Mouse (Mus musculus) left cerebral cortex, postnatal 36 days (tissue): Measurements from ENCODE around the gene Aldh9a1. TPM values are rescaled to one million over a fixed set of nuclear protein-coding genes. Genes with fewer than 3 reads are reported as not detected.

ENCODE experiments used
- DNase-seq, 2 experiments: peaks; one replicate each; pipeline ENCODE4 v3.0.0; 2021 to 2022; ENCODE audit warnings: low spot score in 2 of 2, mixed read lengths in 1 of 2
- intact Hi-C: fragments of 180-260 bp; cut with DNase I; formaldehyde crosslinking; loops from one replicate; pipeline ENCODE4 v1.15.1; 2025
- total RNA-seq, 2 experiments: library from RNA; stranded (reverse); gene quantifications; 2 replicates each; pipeline ENCODE4 v1.2.3; 2021

Aldh9a1 gene
- total RNA-seq, 2 experiments from 2014 or later = 16.6 TPM

DNA sequence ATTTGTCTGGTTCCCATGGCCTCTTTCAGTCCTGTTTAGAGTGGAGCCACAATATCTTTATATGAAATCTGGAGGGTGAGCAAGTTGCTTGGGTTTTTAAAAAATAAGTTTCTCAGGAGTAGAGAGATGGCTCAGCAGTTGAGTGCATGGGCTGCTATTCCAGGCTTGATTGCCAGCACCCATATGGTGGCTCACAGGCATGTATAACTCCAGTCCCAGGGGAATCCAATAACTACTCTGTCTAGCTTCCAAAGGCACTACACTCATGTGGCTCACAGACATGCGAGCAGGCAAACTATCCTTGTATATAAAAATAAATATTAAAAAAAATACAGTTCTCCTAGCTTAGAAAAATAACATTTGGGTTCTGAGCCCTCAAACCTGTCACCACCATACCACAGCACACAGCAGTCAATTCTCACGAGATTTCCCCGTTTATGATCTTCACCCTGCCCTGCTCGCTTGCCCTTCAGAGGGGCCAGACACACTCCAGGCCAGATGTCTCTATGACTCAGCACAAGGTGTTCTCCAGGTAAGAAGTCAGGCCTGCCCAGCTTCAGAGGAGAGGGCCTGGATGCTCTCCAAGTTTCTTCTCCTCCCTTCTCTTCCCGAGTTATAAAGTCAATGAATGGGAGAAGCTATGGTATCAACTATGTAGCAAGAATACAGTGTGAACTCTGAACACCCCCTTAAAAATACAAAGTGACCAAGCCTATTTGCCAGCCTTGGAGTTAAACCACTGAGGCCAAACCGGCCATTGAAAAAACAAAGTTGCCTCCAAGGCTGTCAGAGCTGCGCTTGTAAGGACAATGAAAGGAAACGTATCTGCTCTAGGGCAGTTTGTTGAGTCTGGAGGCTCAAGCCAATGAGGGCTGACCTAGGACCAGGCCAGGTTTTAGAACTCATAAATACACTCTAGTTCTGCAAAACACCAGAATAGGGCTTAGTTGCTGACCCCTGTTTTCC lies 31.5 kb downstream of the Aldh9a1 start:
- no peak for DNase-seq
- intact Hi-C loops = no loop called here

DNA sequence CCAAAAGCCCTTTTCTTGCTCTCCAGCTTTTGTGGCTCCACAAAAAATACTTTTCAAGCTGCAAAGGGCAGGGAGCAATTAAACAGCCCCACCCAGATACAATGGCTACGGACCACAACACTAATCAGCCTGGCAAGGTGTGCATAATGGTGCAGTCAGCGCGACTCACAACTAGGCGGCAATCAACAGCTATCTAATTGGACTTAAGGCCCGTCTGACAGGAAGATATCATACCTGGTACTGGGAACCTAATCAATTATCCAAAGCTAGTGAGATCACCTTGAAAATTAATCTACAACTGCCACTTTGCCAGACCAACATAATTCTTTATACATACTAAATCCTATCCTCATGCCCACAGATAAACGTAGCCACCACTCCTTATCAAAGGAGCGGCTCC lies 32.5 kb downstream of the Aldh9a1 start:
- intact Hi-C loops = no loop called here
- DNase-seq = no peak

DNA sequence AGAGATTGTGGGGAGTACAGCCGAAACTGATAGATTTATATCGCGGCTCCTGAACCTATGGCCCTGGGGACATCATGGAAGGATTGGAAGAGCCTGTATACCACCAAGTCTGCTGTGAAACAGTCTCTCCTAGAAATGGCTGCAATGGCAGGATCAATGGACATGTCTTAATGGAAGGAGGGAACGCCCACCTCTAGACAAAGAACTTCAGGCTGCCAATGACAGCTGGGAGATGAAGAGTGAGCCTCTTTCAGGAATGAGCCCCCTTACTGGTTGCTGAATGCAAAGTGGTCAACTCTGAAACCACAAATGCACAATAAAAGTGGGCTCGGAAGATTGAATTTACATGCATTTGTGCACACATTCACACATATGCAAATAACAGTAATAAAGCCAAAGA lies 33.0 kb downstream of the Aldh9a1 start:
- DNase-seq = no peak
- intact Hi-C loops = no loop called here

DNA sequence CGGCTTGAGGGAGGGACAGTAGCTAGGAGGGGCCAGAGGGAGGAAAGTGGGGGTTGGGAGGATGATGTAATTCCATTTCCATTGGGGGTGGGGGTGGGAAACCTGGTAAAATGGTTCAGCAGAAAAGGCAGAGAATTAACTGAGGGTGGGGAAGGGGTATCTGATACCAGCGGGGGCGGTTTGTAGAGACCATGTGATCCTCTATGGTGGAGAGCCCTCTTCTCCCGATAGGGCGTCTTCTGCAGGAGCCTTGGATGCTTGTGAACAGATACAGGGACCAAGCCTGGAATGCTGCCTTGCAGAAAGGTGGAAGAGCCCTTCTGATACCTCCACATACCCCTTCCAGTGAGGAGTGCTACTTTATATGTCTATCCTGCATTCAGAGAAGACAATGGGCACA lies 33.4 kb downstream of the Aldh9a1 start:
- DNase-seq = no peak
- intact Hi-C loops = no loop called here

DNA sequence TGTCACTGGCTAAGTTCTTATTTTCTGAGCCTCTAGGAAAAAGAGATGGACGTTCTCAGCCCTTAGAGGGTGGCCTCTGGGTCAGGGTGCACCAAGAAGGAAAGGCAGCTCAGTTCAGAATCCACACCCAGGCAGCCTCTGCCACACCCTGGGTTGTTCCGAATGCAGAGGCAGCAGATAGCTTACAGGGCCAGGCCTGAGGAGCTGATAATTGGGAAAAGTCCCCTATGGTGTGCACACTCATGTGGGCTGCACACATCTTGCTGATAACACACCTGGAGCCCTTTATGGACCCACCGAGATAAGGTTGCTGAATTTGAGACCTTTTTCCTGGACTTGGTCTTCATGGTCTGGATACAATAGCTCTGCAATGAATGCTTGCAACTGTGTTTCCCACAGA lies 34.4 kb downstream of the Aldh9a1 start:
- DNase-seq = no peak

DNA sequence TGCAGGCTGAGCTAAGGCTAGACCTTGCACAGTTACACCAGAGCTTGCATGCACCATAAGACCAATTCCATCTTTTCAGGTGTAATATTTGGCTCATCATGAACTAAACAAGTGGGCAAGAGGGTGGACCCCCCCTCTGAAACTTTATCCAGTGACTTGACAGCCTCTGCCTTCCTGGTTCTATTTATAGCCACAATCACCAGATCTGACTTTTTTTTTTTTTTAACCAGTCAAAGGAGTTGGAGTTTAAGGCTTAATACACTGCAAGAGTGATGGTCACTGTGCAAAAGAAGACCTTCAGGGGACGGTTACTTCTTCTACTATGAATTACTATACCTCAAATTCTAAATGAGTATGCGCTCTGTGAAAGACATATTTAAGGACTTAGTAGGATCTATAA lies 35.4 kb downstream of the Aldh9a1 start:
- DNase-seq = no peak
- intact Hi-C loops = no loop called here

More for the DNA sequence above, 34.4 kb downstream of the Aldh9a1 start:
- intact Hi-C loops = no loop called here

DNA sequence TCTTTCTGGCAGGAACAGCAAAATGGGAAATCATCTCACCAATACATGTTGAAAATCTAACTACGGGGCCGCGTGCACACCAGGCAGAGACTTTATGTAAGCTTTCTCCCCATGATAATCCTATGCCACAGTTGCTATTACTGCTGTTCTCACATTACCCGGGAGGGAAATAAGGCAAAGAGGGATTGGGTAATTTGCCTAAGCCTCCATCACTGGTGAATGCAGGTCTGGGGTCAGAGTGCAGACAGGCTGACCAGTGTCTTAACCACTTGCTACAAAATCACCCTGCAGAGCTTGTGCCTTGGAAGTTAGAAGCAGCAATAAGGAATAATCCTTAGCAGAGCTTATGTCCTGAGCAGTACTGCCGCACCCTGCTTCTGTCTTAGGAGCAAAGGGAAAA lies 35.8 kb downstream of the Aldh9a1 start:
- intact Hi-C loops = no loop called here
- no peak for DNase-seq

DNA sequence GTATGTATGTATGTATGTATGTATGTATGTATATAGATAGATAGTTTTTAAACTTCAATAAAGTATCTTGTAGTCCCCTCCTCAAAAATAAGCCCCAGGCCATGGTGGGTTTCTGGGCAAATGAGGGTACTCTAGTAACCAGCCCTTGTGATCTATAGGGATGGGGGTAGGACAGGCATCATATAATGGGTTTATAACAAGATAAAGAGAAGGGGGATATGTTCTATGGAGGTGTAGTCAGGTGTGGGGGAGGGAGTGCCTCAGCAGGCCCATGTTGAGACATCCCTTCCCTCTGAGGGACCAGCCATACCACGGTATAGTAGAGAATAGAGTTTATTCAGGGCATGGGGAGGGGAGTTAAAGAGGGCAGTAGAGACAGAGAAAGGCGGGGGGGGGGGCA lies 36.7 kb downstream of the Aldh9a1 start:
- intact Hi-C loops = no loop called here
- no peak for DNase-seq

DNA sequence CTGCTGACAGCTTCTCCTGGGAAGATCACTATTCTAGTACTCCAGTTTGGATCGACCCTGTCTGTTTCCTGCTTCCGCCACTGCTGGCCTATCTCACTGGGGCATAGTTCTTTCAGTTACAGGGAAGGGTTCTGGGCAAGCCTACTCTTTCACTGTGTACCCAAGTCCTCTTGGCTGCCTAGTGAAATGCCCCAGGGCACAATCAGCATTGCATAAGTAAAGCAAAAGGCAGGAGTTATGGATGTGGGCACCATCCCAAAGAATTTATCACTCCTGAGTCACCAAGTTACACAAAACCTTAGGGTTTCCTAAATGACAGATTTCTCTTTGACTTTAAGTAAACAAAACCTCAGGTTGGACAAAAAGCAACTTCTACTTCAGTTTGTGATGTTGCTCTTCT lies 37.5 kb downstream of the Aldh9a1 start:
- no peak for DNase-seq
- intact Hi-C loops = no loop called here

DNA sequence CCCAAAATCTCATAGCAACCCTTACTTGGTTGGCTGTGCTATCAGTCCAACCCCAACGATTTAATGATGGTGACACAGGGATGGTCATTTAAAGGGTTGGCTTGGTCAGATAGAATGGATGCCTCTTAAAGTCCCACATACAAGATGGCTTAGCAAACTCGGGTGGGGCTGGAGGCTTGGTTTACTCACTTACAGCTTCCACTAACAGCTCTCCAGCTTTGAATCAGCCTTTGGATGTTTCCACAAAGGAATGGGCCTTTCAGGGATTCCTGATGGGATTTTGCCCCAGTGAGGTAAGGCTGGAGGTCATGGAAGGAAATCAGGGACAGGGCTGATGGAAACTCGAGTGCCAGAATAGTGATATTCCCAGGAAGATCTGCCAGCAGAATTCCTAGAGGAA lies 38.0 kb downstream of the Aldh9a1 start:
- no peak for DNase-seq
- intact Hi-C loops = no loop called here

DNA sequence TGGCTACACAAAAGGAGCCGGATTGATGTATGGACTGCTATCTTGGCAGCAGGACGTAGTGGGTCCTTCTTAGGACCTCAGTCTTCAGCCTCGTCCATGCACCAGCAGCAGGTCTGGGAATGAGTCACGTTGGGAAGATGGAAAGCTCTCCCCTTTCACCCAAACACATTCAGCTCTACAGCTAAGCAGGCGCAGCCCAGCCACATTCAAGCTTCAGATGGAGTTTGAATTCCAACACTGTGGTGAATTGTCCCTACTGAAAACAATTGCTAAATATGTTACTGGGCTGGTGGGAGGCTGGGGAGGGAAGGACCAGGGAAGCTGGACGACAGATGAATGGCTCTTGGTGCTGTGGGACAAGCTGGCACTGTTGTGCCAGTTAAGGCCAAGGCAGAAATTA lies 38.8 kb downstream of the Aldh9a1 start:
- no peak for DNase-seq
- intact Hi-C loops = no loop called here

DNA sequence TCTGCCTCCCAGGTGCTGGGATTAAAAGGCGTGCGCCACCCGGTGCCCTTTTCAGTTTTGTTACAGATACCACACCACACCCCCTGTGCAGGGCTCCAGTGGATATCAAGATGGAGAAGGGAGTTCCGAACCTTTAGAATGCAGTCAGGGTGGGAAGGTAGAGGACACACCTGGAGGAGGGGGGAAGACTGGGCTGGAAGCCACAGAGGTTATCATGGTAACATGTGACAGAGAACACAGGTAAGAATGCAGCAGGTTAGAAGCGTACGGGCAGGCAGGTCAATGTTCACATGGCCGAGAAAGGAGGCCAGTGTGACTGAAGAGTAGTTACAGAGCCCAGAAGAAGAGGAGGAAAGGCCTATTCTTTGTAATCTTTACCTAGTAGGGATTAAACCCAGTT lies 39.8 kb downstream of the Aldh9a1 start:
- intact Hi-C loops = no loop called here
- no peak for DNase-seq

DNA sequence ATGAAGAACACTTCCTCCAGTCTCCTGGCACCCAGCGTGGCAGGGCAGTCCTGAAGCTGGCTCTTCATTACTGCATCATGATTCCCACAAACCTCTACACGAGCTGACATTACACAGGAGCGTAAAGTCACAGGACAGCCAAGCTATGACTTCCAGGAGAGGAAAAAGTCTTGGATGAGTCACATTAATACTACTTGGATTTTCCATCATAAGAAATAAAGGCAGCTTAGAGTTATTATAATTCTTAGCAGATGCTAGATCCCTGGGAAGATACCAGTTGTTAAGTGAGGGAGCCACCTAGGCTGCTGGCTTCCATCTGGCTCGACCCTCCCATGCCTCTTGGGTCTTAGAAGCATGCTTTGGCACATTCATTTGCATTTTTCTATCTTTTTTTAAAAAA lies 40.6 kb downstream of the Aldh9a1 start:
- intact Hi-C loops = no loop called here
- no peak for DNase-seq

DNA sequence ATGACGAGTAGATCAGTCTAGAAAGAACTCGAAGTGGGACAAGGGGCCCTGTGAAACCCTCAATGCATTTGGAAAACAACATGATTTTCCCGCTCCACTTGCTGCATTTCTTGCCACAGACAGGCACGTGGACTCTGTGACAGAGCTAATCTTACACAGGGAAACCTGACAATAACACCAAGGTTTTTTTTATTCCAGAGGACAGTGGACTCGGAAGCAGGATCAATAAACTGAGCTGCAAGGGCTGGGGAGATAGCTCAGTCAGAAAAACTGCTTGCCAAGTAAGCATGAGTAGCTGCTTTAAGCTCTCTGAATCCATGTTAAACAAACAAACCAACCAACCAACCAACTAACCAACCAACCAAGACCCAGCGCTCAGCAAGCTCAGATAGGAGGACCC lies 41.5 kb downstream of the Aldh9a1 start:
- no peak for DNase-seq
- intact Hi-C loops = no loop called here

DNA sequence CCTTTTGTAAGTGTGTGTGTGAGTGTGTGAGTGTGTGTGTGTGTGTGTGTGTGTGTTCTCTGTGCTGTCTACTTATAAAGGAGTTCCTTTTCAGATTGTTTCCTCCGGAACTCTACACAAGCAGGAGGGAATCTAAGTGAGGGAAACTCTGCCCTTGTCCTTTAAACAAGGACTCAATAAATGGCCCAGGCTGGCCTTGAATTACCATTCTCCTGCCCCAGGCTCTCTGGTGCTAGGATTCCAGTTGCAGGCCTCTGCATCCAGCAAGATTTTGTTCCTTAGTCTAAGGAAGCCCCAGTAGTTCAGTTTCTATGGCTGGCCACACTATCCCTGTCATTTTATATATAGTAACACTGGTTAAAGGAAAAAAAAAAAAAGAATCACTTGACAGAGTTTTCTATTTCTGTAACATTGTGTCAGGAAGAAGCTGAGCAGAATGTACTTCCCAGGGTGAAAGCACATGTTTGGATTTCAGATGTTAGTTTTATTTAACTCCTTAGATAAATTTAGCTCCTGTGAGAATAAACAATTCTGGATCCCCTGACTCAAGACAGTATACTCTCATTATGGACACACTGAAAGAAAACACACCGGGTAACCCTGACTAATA lies 42.3 kb downstream of the Aldh9a1 start:
- intact Hi-C loops = no loop called here
- no peak for DNase-seq

DNA sequence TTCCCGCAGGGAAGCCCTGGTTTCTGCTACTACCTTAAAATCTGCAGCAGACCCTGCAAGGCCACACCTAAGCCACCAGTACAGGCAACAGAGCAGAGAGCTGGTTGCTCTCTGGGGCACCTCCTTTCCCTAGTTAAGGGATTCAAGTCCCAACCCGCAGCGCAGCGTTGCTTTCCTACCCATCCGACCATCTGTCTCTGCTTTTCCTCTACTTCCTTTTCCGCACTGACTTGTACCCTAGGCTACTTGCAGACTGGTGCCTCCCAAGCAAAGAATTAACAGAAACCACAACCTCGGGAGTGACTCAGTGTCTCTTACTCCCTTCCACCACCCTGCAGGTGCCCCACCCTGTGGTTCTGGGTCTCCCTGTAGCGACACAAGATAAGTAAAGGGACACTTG lies 42.9 kb downstream of the Aldh9a1 start:
- peak; percentile 27 to 40 for DNase-seq
- intact Hi-C loops = no loop called here

DNA sequence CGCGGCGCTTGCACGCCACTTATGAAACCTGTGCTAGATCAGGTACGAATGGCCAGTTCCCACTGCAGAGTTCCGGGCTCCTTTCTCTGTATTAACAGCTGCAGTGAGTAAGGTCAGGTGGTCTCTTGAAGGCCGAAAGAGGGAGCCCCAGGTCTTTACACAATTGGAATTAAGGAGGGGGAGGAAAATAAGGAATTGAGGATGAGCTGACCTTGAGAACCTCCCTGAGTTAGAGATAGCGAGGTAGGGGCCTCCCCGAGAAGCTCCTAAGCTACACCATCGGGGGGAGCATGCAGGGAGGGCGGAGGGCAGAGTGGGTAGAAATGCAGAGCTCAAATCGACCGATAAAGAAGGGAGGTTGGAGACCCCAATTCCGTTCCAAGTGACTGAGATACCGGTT lies 43.5 kb downstream of the Aldh9a1 start:
- intact Hi-C loops = no loop called here
- DNase-seq = peak in 1 of 2 experiments; percentile 18

DNA sequence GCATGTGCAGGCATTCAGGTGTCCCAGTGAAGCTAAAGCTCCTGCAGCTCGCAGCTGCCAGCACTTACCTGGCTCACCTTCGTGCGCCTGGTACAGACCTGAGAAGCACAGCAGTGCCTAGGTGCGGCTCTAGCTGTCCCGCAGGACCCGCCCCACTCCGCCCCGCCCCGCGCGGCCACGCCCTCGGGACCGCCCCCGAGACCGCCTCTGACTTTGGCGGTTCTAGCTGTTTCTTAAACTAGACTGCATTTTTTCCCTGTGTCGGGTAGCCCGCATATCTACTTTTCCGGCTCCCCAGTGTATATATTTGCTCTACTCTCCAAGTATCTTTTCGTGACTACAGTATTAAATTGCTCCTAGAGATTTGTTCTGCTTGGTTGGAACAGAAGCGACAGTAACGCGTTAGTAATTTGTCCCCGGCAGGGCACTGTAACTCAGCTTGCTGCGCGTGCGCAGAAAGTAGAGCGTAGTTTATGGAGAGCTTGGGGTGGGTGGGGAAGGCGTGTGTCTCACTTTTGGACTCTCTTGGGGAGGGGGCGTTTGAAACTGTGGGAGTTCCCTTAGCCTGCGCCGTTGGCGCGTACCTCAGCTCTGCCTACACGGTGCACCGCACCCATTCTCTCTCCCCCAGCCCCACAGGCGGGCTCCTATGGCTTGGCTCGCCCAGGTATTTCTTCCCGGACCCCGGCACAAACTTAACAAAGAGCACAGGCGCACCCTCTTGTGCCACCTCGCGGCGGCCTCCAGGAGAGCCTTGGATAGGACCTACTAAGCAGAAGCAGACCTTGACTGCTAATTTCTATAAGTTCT lies 44.1 kb downstream of the Aldh9a1 start, which contains the start of gene Mgst3:
Gene Mgst3, minus strand, starts transcription at position 159 of the 810 bp plus-strand sequence.
- intact Hi-C loops = loop anchor here (2.0 kb wide), 1 partner anchor 23 kb away; no protein-coding TSS in a partner anchor
- peak; percentile 95 to 98 for DNase-seq

DNA sequence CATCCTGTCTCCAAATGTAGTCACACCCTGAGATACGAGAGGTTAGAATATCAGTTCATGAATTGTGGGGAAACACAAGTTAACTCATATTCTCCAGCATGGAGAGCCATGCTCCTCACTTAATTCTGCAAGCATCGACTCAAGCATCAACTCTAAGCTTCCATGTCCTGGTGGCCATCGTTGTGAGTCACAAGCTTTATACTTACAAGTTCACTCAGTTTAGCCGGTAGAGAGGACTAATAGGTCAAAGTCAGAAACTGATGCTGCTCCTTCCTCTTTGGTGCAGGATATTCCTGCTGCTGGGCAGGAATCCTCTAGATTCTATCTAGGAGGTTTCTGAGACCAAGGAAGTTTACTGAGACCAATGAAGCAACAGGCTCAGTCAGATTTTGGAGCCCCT lies 55.4 kb downstream of the Aldh9a1 start:
- intact Hi-C loops = no loop called here
- DNase-seq = no peak

DNA sequence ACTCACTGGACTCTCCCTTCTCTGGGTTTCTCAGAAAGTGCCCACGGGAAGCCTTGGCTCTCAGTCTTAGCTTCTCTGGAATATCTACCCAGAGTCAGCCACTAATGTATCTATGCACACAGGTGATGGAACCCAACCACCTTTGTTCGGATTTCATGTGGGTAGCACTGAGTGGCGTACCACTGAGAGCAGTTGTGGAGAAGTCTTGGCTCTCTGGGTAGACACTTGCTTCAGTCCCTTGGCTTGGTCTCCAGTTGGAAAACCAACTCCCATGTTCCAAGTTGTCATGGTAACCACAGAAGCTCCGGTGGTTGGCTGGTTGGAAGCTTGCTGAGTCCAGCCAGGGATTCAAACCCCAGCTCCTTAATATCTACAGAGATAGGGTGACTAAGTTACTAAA lies 59.8 kb downstream of the Aldh9a1 start:
- intact Hi-C loops = no loop called here
- no peak for DNase-seq
